Mouse (Mus musculus): ENCODE results near the gene Tmem81.

The Tmem81 gene

GRCm38 (mm10) chr1:132519734-132520133, 13.7 kb downstream of the Tmem81 start:
- no peak for DNase-seq (ENCODE audit: low spot score)

GRCm38 (mm10) chr1:132520764-132521163, 14.7 kb downstream of the Tmem81 start:
- DNase-seq (ENCODE audit: low spot score) = peak; percentile 24

- DNase-seq (ENCODE audit: low spot score) = no peak
These were observed 17.0 kb downstream of the Tmem81 start for GRCm38 (mm10) chr1:132523048-132523447.

GRCm38 (mm10) chr1:132523920-132524319, 17.9 kb downstream of the Tmem81 start:
- DNase-seq (ENCODE audit: low spot score) = no peak

GRCm38 (mm10) chr1:132525832-132526231, 19.8 kb downstream of the Tmem81 start:
- peak; percentile 66 for DNase-seq (ENCODE audit: low spot score)

- DNase-seq (ENCODE audit: low spot score) = no peak
These were observed 22.0 kb downstream of the Tmem81 start for GRCm38 (mm10) chr1:132528071-132528470.

- no peak for DNase-seq (ENCODE audit: low spot score)
These were observed 22.8 kb downstream of the Tmem81 start for GRCm38 (mm10) chr1:132528647-132529334.

- no peak for DNase-seq (ENCODE audit: low spot score)
These were observed 24.7 kb downstream of the Tmem81 start for GRCm38 (mm10) chr1:132530631-132531191.

- no peak for DNase-seq (ENCODE audit: low spot score)
These were observed 26.5 kb downstream of the Tmem81 start for GRCm38 (mm10) chr1:132532521-132532920.

- DNase-seq (ENCODE audit: low spot score) = no peak
These were observed 27.8 kb downstream of the Tmem81 start for GRCm38 (mm10) chr1:132533840-132534239.

- no peak for DNase-seq (ENCODE audit: low spot score)
These were observed 29.5 kb downstream of the Tmem81 start for GRCm38 (mm10) chr1:132535541-132535940.

- no peak for DNase-seq (ENCODE audit: low spot score)
These were observed 30.4 kb downstream of the Tmem81 start for GRCm38 (mm10) chr1:132536416-132536815.

GRCm38 (mm10) chr1:132537736-132538135, 31.7 kb downstream of the Tmem81 start:
- DNase-seq (ENCODE audit: low spot score) = no peak

GRCm38 (mm10) chr1:132540701-132541100, 34.7 kb downstream of the Tmem81 start:
- no peak for DNase-seq (ENCODE audit: low spot score)

GRCm38 (mm10) chr1:132541171-132541823, 35.3 kb downstream of the Tmem81 start:
- no peak for DNase-seq (ENCODE audit: low spot score)

GRCm38 (mm10) chr1:132541824-132542599, 36.0 kb downstream of the Tmem81 start:
- DNase-seq (ENCODE audit: low spot score) = no peak

GRCm38 (mm10) chr1:132542762-132543306, 36.8 kb downstream of the Tmem81 start, which contains the start of gene Cntn2:
Cntn2 (minus strand) TSS chr1:132543256.
- DNase-seq (ENCODE audit: low spot score) = no peak

- DNase-seq (ENCODE audit: low spot score) = no peak
These were observed 37.8 kb downstream of the Tmem81 start for GRCm38 (mm10) chr1:132543789-132544188.

GRCm38 (mm10) chr1:132557901-132558631, 52.0 kb downstream of the Tmem81 start:
- DNase-seq (ENCODE audit: low spot score) = peak; percentile 45
